Mouse (Mus musculus) midbrain, embryonic 12.5 days (tissue): Measurements from ENCODE around the gene Fam193a. TPM values are rescaled to one million over a fixed set of nuclear protein-coding genes. Genes with fewer than 3 reads are reported as not detected.

Experiments used
- ATAC-seq: fragments of 200-750 bp; cut with Nextera tagmentation; 2 replicates; pipeline ENCODE4 v1.8.0; 2017; ENCODE audit warnings: low read depth, moderate TSS enrichment, moderate library complexity; ENCODE audit not compliant: low FRiP score
- H3K27ac ChIP-seq: fragments of 300-500 bp; sonication (generic); replicated peaks from 2 replicates; pipeline ENCODE4 v1.5.1; 2016; ENCODE audit warnings: mild to moderate bottlenecking
- H3K27me3 ChIP-seq: fragments of 300-500 bp; sonication (generic); 2 replicates; pipeline ENCODE4 v1.6.1; 2016; ENCODE audit warnings: mild to moderate bottlenecking
- H3K36me3 ChIP-seq: fragments of 300-500 bp; sonication (generic); 2 replicates; pipeline ENCODE4 v1.6.1; 2016
- H3K4me1 ChIP-seq: fragments of 300-500 bp; sonication (generic); 2 replicates; pipeline ENCODE4 v1.6.1; 2016
- H3K4me2 ChIP-seq: fragments of 300-500 bp; sonication (generic); replicated peaks from 2 replicates; pipeline ENCODE4 v1.6.1; 2016; ENCODE audit warnings: mild to moderate bottlenecking, moderate library complexity
- H3K4me3 ChIP-seq: fragments of 300-500 bp; sonication (generic); 2 replicates; pipeline ENCODE4 v1.5.1; 2016; ENCODE audit warnings: mild to moderate bottlenecking
- H3K9ac ChIP-seq: fragments of 300-500 bp; sonication (generic); replicated peaks from 2 replicates; pipeline ENCODE4 v1.6.1; 2016; ENCODE audit warnings: mild to moderate bottlenecking, moderate library complexity
- H3K9me3 ChIP-seq: fragments of 300-500 bp; sonication (generic); 2 replicates; pipeline ENCODE4 v1.6.1; 2016; ENCODE audit warnings: mild to moderate bottlenecking
- WGBS: fragments of 180-500 bp; shearing (Covaris S2); methylation state at CpG from one replicate; pipeline ENCODE4 v1.1.7; 2016; 5-methylcytosine and 5-hydroxymethylcytosine counted together
- polyA plus RNA-seq: library from polyadenylated mRNA; unstranded; fragments of >200 nt; fragmentation: Nextera tagmentation; extraction: Ambion mirVana; gene quantifications from 2 replicates; pipeline ENCODE4 v1.2.1, GENCODE M21; 2016

Fam193a gene
- 17.4 and 18.9 TPM in 2 replicates for polyA plus RNA-seq

DNA sequence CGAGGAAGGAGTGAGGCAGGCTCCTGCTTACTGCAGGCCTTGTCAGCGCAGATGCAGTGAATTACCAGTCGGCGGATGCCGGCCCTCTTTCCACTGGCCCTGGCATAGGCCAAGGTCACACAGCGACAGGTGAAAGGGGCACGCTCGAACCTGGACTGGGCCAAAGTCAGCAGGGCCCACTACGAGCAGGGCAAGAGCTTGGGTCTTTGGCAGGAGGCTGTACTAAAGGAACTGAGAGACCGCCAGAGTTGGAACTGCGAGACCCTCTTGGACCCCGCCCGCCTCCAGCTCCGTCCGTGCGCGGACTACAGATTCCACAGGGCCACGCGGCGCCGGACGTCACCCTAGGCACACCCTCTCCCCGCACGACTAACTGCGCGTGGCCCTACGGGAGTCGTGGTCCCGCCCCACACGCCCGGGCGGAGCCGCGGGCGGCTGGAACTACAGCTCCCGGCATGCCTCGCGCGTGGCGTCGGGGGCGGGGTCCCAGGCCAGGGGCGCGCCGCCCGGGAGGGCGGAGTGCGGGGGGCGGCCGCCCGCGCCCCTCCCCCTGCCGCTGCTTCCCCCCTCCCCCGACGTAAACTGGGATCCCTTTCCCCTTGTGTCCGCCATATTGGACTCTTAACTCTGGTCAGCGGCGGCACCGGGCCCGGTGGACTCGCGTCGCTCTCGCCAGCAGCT is at the start of gene Fam193a:
TSS of gene Fam193a (plus strand) at position 593 of the 681 bp plus-strand sequence.
- peak within 1 kb of the TSS; percentile 92 for H3K9ac ChIP-seq
- H3K4me3 ChIP-seq: peak within 1 kb of the TSS; percentile 97
- H3K4me1 ChIP-seq: peaks cover 23% of the 10 kb centered on the region
- H3K27me3 ChIP-seq: no peaks in the 10 kb centered on the region
- H3K27ac ChIP-seq: peak within 1 kb of the TSS; percentile 83
- peak; percentile 100 for ATAC-seq
- H3K9me3 ChIP-seq: no peaks in the 10 kb centered on the region
- peak within 1 kb of the TSS; percentile 72 for H3K4me2 ChIP-seq
- peaks cover 9% of the 10 kb centered on the region; the same call in 1 of the 2 replicates for H3K36me3 ChIP-seq
- WGBS: under 1% methylated on average over 37 of the region's 64 CpGs

DNA sequence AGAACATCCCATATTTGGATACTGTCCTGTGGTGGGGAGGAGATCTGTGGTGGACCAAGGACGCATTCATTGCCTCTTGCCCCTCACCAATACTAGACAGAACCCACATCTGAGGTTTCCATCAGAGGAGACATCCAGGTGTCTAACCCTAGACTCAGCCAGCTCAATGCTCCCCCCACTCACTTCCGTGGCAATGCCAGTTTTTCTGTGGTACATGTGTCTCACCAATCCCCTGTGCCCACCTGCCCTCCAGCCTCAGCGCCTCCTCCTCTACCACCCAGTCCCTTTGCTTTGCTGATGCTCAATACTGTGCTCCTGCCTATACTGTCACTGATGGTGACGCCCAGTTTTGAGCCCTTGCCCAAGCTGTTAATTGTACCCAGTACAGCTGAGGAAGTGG is 48.5 kb upstream of the Fam193a start:
- H3K27ac ChIP-seq: no peak overlapping the region
- H3K9ac ChIP-seq: no peak overlapping the region
- WGBS: 92% methylated on average over 4 of the region's 4 CpGs
- H3K36me3 ChIP-seq: no peaks in the 10 kb centered on the region
- H3K4me3 ChIP-seq: no peak overlapping the region
- ATAC-seq: no peak
- peaks cover 3% of the 10 kb centered on the region for H3K4me1 ChIP-seq
- H3K4me2 ChIP-seq: no peak overlapping the region
- H3K27me3 ChIP-seq: no peaks in the 10 kb centered on the region
- no peaks in the 10 kb centered on the region for H3K9me3 ChIP-seq

DNA sequence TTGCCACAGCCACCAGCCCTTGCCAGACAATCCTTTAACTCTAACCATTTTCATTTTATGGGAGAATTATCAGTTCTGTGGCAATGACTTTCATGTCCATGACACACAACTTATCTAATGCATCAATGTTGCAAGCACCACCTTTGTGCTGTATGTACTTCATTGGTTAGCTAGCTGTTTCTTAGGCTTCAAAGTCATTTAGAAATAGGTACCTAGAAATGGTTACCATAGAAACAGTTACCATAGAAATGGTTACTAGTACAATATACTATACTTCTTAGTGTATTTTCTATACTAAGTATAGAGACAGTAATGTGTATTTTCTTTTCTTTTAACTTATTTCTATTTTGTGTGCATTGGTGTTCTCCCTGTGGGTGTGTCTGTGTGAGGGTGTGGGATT is 44.4 kb upstream of the Fam193a start:
- no peak overlapping the region for H3K4me2 ChIP-seq

DNA sequence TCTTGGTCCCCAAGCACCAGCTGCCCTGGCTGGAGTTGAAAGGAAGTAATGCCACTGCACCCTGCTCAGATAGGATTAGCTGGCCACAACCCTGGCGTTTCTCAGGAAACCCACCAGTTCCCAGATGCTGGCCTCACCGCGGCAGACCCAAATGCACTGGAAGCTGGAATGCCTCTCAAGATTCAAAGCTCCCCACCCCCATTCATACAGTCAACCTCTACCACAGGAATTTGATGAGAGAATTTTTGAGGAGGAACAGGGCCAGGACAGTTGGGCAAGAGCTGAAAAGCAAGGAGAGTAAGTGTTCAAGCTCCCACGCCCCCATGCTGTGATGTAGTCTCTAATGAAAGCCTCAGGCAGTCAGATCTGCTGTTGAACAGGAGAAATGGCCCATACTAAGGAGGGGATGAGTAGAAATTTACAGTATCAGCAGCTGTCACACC is 43.5 kb upstream of the Fam193a start:
- Histone ChIP-seq H3K4me2 (no peak overlapping the region), H3K9ac (no peak overlapping the region), H3K27me3 (no peaks in the 10 kb centered on the region; the same call in 1 of the 2 replicates), H3K9me3 (no peaks in the 10 kb centered on the region), H3K4me1 (peaks cover 14% of the 10 kb centered on the region), H3K4me3 (no peak overlapping the region), H3K27ac (0 out of 2 replicates have a peak overlapping the region, but pooled peaks have one; percentile 11), H3K36me3 (no peaks in the 10 kb centered on the region)
- ATAC-seq: no peak
- 21% methylated on average over 4 of the region's 4 CpGs for WGBS

More for the DNA sequence above, 44.4 kb upstream of the Fam193a start:
- Histone ChIP-seq H3K4me3 (no peak overlapping the region), H3K36me3 (no peaks in the 10 kb centered on the region), H3K27ac (no peak overlapping the region), H3K9me3 (no peaks in the 10 kb centered on the region), H3K9ac (no peak overlapping the region), H3K27me3 (no peaks in the 10 kb centered on the region; the same call in 1 of the 2 replicates), H3K4me1 (peaks cover 14% of the 10 kb centered on the region)
- ATAC-seq: no peak

DNA sequence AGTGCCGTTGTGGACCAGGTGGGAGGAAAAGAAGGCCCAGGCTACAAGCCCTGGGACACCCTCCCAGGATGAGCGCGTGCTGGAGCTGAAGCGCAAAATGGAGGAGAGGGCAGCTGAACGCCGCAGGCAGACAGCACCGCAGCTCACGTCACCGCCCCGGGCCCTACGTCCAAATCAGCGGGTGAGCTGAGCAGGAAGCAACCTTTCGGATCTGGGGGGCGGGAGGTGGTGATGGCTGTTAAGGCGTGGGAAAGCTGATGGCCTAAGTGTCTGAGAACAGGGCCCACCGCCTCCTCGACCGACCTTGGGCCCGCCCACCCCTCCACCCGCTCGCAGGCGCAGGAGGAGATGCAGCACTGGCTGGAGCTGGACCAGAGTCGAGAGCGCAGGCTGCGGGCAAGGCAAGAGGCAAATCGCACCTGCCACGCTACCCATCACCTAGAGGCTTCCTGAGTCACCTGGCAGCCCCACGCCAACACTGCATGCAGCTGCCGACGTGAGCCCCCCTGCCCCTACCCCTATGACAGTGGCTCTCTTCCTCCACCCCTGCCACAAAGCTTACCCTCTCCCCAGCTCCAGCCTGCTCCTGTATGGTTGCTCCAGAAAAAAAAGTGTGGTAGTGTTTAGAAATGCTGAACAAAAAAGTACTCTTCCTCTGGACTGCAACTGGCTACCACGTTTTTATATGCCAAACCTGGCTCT is 42.7 kb upstream of the Fam193a start:
- Histone ChIP-seq H3K4me1 (peaks cover 14% of the 10 kb centered on the region), H3K4me2 (peak overlapping the region; percentile 55), H3K4me3 (peak overlapping the region; percentile 35), H3K27ac (0 out of 2 replicates have a peak overlapping the region, but pooled peaks have one; percentile 15), H3K27me3 (no peaks in the 10 kb centered on the region; the same call in 1 of the 2 replicates), H3K9me3 (no peaks in the 10 kb centered on the region), H3K9ac (peak overlapping the region; percentile 44), H3K36me3 (no peaks in the 10 kb centered on the region)
- WGBS: 11% methylated on average over 31 of the region's 31 CpGs
- ATAC-seq: peak; percentile 76

DNA sequence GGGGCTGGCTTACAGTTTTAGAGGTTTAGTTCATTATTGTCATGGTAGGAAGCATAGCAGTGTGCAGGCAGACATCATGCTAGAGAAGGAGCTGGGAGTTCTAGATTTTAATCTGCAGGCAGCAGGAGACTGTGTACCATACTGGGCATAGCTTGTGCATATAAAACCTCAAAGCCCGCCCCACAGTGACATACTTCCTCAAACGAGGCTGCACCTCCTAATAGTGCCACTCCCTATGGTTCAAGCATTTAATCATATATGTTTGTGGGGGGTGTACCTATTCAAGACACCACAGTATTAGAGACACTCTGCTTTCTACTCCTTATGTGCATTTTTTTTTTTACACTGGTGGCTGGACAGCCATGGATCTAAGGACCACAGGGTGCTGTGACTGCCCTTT is 39.6 kb upstream of the Fam193a start:
- Histone ChIP-seq H3K4me2 (no peak overlapping the region), H3K27ac (no peak overlapping the region), H3K4me1 (peaks cover 15% of the 10 kb centered on the region), H3K9ac (no peak overlapping the region), H3K9me3 (no peaks in the 10 kb centered on the region), H3K4me3 (no peak overlapping the region), H3K27me3 (no peaks in the 10 kb centered on the region; the same call in 1 of the 2 replicates), H3K36me3 (no peaks in the 10 kb centered on the region)
- 84% methylated on average over 2 of the region's 2 CpGs for WGBS
- no peak for ATAC-seq

DNA sequence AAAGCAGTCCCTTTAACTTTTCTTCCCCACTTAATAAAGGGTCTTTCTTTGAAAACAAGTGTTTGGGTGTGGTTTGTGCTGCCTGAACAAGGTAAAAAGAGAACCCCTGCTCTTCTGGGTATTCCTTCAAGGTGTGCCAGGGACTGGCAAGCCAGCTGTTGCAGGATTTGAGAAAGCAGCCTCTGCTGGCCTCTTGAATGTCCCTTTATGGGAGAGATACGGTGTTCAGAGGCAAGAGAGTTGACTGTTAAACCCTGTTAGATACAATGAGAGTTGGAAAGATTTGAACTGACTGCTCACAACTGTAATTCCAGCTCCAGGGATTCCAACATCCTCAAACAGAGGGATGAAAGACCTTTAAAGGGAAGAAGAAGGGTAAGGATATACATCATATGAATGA is 35.7 kb upstream of the Fam193a start:
- H3K4me2 ChIP-seq: no peak overlapping the region
- 89% methylated on average over 1 of the region's 1 CpGs for WGBS
- no peak overlapping the region for H3K27ac ChIP-seq
- H3K9me3 ChIP-seq: no peaks in the 10 kb centered on the region
- H3K27me3 ChIP-seq: no peaks in the 10 kb centered on the region
- H3K9ac ChIP-seq: no peak overlapping the region
- H3K36me3 ChIP-seq: peaks cover 3% of the 10 kb centered on the region; the same call in 1 of the 2 replicates
- ATAC-seq: no peak
- no peak overlapping the region for H3K4me3 ChIP-seq
- peaks cover 20% of the 10 kb centered on the region for H3K4me1 ChIP-seq

DNA sequence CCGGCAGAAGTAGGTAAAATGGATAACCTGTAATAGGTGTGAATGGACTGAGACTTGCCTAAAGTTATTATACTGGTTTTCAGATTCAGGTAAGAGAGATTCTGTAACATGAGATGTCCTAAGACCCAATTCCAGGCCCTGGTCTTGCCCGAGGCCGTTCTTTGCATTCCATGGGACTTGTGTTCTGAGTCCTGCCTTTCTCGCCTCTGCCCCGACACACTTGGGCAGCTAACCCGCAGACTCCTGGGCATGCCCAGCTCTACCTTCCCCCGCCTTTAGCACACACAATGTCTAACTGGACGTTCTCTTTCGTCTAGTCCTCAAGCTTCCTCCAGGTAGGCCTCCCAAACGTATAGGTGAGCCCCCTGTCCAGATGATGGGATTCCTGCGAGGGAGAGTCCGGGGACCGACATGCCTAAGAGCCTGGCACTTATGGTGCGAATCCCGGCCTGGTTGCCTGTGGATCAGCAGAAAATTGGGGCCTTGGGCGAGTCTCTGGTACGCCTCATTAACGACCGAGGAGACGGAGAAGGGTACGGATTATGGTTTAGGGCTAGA is 34.1 kb upstream of the Fam193a start:
- peak overlapping the region; percentile 99 for H3K4me3 ChIP-seq
- H3K9me3 ChIP-seq: no peaks in the 10 kb centered on the region
- 3% methylated on average over 21 of the region's 21 CpGs for WGBS
- no peaks in the 10 kb centered on the region for H3K27me3 ChIP-seq
- peaks cover 20% of the 10 kb centered on the region for H3K4me1 ChIP-seq
- no peak; the same call in none of the 2 replicates for ATAC-seq
- H3K9ac ChIP-seq: peak overlapping the region; percentile 94
- peak overlapping the region; percentile 85 for H3K27ac ChIP-seq
- H3K4me2 ChIP-seq: peak overlapping the region; percentile 82
- H3K36me3 ChIP-seq: peaks cover 3% of the 10 kb centered on the region; the same call in 1 of the 2 replicates

DNA sequence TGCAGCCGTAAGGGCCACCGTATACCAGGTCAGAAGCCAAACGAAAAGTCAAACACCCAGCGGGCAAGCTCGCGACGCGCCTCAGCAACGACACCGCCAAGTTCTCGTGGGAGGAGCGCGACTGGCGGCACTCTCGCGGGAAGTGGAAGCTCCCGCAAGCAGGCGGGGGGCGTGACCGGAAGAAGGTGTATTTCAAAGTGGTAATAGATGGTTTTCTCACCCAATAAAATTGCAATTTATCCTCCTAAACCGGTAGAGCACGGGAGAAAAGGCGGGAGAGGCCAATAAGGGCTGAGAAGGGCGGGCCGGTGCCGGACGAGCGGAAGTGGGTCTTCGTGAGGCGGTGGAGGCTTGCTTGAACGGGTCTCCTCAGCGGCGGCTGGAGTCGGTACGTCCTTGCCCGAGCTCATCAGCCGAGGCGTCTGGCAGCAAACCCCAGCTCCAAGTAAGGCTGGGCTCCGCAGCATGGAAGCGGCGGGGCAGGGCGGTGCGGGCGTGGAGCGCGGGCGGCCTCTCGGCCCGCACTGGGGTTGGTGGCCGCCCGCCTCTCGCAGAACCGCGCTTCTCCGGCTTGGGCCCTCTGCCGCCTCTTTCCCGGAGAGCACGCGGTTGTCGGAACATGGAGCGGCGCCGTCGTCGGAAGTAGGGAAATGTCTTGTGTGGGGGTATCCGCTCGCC is 33.5 kb upstream of the Fam193a start, which contains the start of gene Rnf4:
TSS of gene Rnf4 (plus strand) at position 193 of the 678 bp plus-strand sequence.
- H3K27ac ChIP-seq: peak within 1 kb of the TSS; percentile 94
- H3K4me2 ChIP-seq: peak within 1 kb of the TSS; percentile 82
- peaks cover 20% of the 10 kb centered on the region for H3K4me1 ChIP-seq
- peak within 1 kb of the TSS; percentile 96 for H3K9ac ChIP-seq
- peak; percentile 96 for ATAC-seq
- WGBS: under 1% methylated on average over 65 of the region's 67 CpGs
- no peaks in the 10 kb centered on the region for H3K27me3 ChIP-seq
- H3K4me3 ChIP-seq: peak within 1 kb of the TSS; percentile 99
- peaks cover 3% of the 10 kb centered on the region; the same call in 1 of the 2 replicates for H3K36me3 ChIP-seq
- H3K9me3 ChIP-seq: no peaks in the 10 kb centered on the region

DNA sequence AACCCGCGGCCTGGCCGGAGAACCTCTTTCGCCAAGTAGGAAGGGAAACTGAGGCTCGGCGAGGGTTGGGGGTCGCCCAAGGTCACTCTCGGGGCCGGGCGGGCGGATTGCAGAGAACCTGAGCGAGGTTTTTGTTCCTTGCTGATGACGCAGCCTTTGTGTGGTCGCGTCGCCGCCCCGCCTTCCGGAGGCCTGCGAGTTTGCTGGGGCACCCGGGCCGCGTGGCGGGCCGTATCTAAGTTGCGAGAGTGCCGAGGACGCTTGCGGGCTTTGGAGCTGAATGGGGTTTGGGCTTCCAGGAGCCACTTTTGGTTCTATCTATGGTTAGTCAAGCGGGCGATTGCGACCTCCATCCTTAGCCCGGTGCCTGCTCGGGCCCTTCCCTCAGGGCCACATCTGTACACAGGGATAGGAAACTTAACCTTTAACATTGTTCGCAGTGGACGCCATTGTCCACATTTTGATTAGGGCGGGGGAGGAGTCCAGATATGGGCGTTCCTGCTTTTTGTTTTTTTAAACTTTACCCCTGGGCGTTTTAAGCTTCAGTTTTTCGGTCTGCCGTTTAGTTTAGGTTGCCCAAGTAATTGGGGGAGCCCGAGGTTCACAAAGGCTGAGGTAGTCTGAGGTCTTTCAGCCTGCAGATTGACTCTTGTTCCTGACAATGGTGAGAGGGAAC is 32.8 kb upstream of the Fam193a start:
- WGBS: under 1% methylated on average over 42 of the region's 42 CpGs
- H3K36me3 ChIP-seq: peaks cover 3% of the 10 kb centered on the region; the same call in 1 of the 2 replicates
- no peaks in the 10 kb centered on the region for H3K9me3 ChIP-seq
- peak overlapping the region; percentile 99 for H3K4me3 ChIP-seq
- peak overlapping the region; percentile 82 for H3K4me2 ChIP-seq
- H3K4me1 ChIP-seq: peaks cover 20% of the 10 kb centered on the region
- H3K27me3 ChIP-seq: no peaks in the 10 kb centered on the region
- peak; percentile 44 for ATAC-seq
- H3K27ac ChIP-seq: peak overlapping the region; percentile 94
- peak overlapping the region; percentile 96 for H3K9ac ChIP-seq

DNA sequence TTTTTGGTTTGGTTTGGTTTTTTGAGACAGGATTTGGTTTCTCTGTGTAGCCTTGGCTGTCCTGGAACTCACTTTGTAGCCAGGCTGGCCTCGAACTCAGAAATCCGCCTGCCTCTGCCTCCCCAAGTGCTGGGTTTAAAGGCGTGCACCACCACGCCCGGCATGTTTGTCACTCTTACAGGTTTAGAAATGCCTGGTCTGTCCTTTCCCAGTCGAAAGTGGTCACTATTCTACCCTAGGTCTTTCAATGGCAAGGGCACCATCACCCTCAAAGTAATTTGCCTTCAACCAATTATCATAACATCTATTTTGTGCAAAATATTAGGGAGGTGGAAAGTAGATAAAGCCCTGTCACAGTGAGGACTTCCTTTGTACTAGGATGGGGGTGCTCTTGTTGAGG is 29.5 kb upstream of the Fam193a start:
- Histone ChIP-seq H3K4me1 (peaks cover 19% of the 10 kb centered on the region), H3K27ac (no peak overlapping the region), H3K27me3 (no peaks in the 10 kb centered on the region), H3K9me3 (no peaks in the 10 kb centered on the region), H3K4me3 (no peak overlapping the region), H3K4me2 (no peak overlapping the region), H3K36me3 (peaks cover 21% of the 10 kb centered on the region; the same call in 1 of the 2 replicates), H3K9ac (no peak overlapping the region)
- ATAC-seq: no peak
- WGBS: 88% methylated on average over 6 of the region's 6 CpGs
